Mouse (Mus musculus) adrenal gland, adult 2 months (tissue): ENCODE data around the gene Pkib. TPM values are rescaled to one million over a fixed set of nuclear protein-coding genes. Genes with fewer than 3 reads are reported as not detected.

Experiments used
- DNase-seq: peaks from one replicate; pipeline ENCODE4 v3.0.0; 2021
- long read RNA-seq: library from polyadenylated mRNA; stranded (forward); transcript quantifications from one replicate; pipeline ENCODE4 v2.0.0, GENCODE M21; 2021
- polyA plus RNA-seq: library from polyadenylated mRNA; depleted of rRNA; stranded (reverse); fragments of >200 nt; gene quantifications from 2 replicates; pipeline ENCODE4 v1.2.3, GENCODE M21; 2012; rRNA removed
- total RNA-seq, 2 experiments: library from RNA; stranded (reverse); gene quantifications; 2 replicates each; pipeline ENCODE4 v1.2.3; 2021

The Pkib gene
- 1 to 10 TPM in 1 of 2 experiments, under 1 TPM in 1; 0.98 to 2.3 TPM for total RNA-seq
- 0.42 and 0.54 TPM in 2 replicates for polyA plus RNA-seq
- long read RNA-seq, full-length matches to known transcripts: 1 of 1 reads
- long read RNA-seq, partial matches to known transcripts: 0 of 1 reads
- long read RNA-seq, other reads (novel, unspliced or antisense): 0 of 1 reads

DNA sequence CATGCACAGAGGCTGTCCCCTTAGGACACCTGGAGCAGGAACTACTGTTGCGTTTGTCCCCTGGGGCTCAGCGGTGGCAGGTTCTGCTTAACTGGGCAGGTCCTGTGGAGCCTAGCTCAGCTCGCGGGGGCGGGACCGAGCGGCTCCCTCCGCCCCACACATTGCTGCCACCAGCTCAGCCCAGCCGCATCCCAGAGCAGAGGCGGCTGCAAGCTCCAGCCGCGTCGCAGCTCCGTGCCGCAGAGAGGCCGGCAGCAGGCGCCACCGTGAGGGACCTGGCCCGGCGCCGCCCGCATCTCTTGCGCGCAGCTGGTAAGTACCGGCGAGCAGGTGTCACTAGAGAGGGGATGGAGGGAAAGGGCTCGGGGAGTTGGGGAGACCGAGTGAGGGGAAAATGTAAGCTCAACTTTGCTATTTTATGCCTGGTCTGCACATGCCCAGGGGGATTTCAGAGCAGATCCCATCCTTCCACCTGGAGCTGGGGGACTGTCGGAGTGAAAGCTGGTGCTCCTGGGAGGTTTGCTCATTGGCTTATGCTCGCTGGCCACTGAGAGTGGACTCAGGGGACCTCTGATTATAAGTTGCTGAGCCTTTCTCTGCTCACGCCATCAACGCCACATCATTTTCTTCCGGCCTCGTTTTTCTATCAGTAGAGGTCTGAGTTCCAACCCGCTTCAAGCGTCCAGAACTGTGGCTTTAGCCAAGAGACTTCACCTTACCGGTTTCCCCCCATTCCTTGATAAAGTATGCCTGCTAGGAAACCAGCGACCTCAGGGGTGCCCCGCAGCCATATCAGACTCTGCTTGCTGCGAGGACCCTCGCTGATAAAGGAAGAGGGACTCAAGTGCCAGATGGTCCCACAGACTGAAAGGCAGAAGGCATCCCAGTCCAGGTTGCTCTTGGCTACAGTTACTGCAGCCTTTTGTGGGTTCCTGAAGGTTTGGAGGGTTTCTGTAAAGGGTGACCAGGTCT, at the start of gene Pkib:
Gene Pkib, plus strand, starts transcription at position 86 of the 972 bp plus-strand sequence.
- DNase-seq: peak; percentile 46

- DNase-seq: no peak
These were observed 47.9 kb upstream of the Pkib start for GRCm38 (mm10) chr10:57583927-57584326.

GRCm38 (mm10) chr10:57594266-57594665, 37.5 kb upstream of the Pkib start:
- no peak for DNase-seq

GRCm38 (mm10) chr10:57597172-57597571, 34.6 kb upstream of the Pkib start:
- no peak for DNase-seq

DNA sequence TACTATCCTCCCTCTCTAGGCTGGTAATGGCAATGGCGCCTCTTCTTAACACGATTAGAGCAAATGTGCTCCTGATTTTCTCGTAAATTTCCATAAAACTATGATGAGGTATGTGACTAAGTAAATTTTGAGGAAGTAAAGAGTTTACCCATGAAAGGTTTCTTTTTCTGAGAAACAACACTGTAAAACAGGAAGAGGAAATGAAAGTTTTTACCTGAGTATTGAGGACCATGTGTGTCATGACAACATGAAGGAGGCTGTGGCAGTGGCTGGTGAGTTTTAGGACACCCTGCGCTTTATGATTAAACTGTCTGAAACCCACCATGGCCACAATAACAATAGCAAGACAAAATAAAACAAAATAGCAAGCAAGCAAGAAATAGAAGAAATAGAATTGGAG, 28.8 kb upstream of the Pkib start:
- no peak for DNase-seq

DNA sequence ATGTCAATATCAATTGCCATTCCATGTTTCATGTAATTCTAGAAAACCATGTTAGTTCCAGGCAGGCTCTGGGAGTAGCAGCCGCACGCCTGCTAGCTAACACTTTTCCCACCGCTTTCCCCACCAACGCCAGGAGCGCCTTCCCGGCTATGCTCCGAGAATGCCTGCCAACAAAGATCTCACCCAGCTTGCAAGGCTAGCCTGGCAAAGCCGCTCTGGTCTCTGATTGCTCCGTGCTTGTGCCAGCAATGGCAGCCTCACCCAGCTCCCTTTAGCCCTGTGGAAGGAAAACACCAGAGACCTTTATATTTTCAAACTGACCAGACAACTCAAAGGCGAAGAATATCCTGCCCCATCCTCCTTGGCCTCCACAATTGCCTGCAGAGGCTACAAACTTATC, 8.5 kb upstream of the Pkib start:
- no peak for DNase-seq

GRCm38 (mm10) chr10:57627773-57628172, 4.0 kb upstream of the Pkib start:
- no peak for DNase-seq

- no peak for DNase-seq
These were observed 1.2 kb upstream of the Pkib start for GRCm38 (mm10) chr10:57630557-57630956.

DNA sequence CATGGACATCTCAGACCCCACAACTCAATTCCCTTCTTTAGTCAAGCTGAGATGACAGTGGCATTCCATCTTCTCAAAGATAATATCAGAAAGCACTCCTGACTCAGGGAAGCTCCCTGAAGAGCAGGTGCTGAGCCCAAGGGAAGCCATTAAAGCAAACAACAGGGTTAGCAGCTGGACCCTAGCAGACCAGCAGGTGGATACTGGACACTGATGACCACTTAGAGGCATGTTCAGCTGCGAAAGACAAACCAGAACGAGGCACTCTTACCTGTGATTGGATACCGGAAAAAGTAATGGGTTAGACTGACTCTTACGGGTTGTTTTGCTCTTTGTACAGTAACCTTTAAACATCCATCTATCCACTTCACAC, 1.1 kb downstream of the Pkib start:
- DNase-seq: no peak

DNA sequence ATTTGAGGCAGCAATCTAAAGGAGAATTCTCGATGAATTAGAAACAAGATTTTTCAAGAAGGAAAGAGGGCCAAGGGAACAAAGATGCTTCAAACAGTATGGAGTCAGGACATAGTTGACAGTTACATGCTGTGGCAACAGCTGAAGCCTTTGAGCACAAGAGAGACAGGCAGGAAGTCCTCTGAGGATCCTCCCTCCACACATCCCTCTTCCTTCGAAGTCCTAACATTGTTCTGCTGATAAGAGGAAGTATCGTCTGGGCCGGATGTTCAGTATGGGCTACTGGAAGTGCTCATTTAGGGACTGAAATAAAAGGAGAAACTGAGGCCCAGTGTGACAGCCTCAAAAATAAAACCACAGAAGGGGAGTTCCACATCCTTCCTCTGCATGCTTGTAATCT, 5.2 kb downstream of the Pkib start:
- no peak for DNase-seq

DNA sequence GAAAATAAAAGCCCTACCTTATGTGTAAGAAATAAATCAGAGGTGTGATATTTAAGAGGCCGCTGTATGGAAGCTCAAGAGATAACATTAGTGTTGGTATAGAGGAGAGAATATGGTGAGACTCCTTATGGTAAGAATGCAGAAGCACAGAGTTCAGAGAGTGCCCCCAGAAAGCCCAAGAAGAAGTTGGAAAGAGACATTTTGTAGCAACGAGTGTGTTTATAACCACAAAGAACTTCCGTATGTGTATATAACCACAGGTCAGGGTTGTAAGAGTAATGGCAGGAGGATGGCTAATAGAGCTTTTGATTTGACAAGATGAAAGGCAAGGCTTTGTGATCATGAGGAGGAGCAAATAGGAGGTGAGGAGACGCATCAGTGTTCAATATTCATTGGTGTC, 6.5 kb downstream of the Pkib start:
- DNase-seq: no peak

GRCm38 (mm10) chr10:57639540-57639939, 7.8 kb downstream of the Pkib start:
- DNase-seq: no peak

DNA sequence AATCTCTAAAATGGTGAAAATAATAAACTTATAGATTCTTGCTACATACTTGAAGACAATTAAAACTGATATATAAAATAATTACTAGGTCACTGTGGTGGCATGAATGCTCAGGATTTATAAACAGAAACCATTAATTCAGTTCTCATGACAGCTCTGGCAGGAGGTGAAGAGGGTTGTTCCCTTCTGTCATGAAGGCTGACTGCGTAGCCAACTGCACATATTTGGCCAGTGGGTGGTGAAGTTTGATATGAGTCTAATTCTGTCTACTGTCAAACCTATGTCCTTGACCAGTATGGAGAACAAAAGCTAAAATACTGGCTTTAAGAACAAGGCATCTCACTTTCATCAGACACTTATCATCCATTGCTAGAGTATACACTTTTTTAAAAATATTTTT, 21.5 kb downstream of the Pkib start:
- no peak for DNase-seq

- no peak for DNase-seq
These were observed 28.7 kb downstream of the Pkib start for GRCm38 (mm10) chr10:57660505-57660904.

DNA sequence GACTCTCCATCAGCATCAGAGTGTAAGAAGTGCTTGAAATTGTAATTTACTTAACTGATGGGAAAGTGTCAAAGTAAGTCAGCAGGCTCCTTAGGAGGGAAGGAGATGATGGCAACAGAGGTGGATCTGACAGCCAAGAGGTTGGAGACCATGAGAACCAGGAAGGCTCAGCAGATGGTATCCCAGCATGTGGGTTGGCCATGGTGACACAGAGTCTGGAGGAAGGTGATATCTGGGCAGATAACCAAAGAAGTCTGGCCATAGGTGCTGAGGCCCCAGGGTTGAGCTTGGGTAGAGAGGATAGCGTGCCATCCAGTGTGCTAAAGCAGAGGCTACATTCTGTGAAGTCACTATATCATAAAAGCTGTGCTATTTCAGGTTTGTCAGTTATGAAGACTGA, 32.0 kb downstream of the Pkib start:
- no peak for DNase-seq

- DNase-seq: peak; percentile 6
These were observed 32.5 kb downstream of the Pkib start for GRCm38 (mm10) chr10:57664253-57664652.

DNA sequence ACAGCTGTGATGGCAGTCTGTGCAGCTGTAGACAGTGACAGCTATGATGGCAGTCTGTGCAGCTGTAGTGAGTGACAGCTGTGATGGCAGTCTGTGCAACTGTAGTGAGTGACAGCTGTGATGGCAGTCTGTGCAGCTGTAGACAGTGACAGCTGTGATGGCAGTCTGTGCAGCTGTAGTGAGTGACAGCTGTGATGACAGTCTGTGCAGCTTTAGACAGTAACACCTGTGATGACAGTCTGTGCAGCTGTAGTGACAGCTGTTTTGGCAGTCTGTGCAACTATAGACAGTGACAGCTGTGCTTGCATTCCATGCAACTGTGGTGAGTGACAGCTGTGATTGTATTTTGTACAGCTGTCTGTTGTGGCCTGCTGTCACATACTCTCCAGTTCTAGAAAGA, 44.0 kb downstream of the Pkib start:
- no peak for DNase-seq

- DNase-seq: no peak
These were observed 56.2 kb downstream of the Pkib start for GRCm38 (mm10) chr10:57687999-57688398.

GRCm38 (mm10) chr10:57690161-57690560, 58.4 kb downstream of the Pkib start:
- DNase-seq: no peak

DNA sequence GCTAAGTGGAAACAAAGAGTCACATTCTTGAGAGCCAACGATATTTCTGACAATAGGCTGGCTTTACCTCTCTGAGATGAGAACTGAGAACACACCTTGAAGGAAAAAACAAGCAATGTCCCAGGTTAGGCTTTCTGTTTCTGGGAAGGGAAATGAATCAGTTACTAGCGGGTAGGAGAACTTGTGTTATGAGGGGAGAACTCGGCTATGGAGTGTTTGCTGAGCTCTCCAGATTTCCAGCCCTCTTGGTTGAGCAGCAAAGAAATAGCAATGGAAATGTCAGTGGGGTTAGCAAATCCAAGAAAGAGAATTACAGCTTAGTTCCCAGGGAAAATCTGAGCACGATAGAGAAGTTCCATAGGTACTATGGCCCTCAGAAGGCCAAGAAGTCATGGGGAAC, 70.5 kb downstream of the Pkib start:
- no peak for DNase-seq

DNA sequence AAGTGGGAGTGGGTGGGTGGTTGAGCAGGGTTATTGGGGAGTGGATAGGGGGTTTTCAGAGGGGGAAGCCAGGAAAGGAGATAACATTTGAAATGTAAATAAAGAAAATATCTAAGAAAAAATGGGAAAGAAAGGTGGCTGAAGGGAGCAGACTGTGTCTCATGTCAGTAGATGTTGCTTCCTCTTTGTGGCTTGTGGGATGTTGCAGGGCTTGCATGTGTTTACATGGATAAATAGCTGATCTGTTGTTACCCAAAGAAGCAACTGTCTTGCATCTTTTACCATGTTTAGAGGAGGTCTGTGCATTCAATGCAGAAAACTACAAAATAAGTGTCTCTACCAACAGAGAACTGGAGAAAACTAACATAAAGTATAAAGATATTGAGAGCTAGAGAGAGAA, 89.3 kb downstream of the Pkib start:
- DNase-seq: no peak

- no peak for DNase-seq
These were observed 90.6 kb downstream of the Pkib start for GRCm38 (mm10) chr10:57722363-57722762.

- no peak for DNase-seq
These were observed 95.9 kb downstream of the Pkib start for GRCm38 (mm10) chr10:57727666-57728065.

DNA sequence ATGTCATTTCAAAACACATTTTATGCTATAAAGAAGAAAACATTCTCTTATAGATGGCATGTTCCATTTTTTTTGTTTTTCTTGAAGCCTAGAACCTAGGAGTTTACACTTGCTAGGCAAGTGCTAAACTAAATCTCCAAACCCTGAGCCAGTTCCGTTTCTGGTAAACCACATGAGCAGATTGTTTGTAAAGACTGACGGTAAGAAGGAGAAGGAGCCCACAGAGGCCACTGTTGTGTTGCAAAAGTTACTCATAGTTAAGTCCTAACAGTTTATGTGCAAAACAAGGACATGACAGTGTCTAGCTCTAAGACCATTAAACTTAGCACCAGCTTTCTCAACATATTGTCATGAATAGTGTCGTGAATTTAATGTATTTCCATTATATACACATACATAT, 99.9 kb downstream of the Pkib start:
- DNase-seq: no peak
